Mouse (Mus musculus) embryo, embryonic 10.5 days (tissue): ENCODE results near the gene Adcy1.

Source experiments
- DNase-seq: peaks from one replicate; pipeline ENCODE4 v3.0.0-alpha.2; 2015; ENCODE audit warnings: low spot score

The Adcy1 gene

GRCm38 (mm10) chr11:7136246-7136855 lies 73.1 kb downstream of the Adcy1 start:
- no peak for DNase-seq

GRCm38 (mm10) chr11:7138370-7138769 lies 75.1 kb downstream of the Adcy1 start:
- no peak for DNase-seq

- DNase-seq, result peak; percentile 76
Measured at GRCm38 (mm10) chr11:7140449-7140848, 77.2 kb downstream of the Adcy1 start.

GRCm38 (mm10) chr11:7142725-7143124 lies 79.4 kb downstream of the Adcy1 start:
- DNase-seq, result peak; percentile 58

- peak; percentile 31 for DNase-seq
Measured at GRCm38 (mm10) chr11:7144369-7144768, 81.1 kb downstream of the Adcy1 start.

- no peak for DNase-seq
Measured at GRCm38 (mm10) chr11:7145221-7145620, 81.9 kb downstream of the Adcy1 start.

- no peak for DNase-seq
Measured at GRCm38 (mm10) chr11:7147536-7147935, 84.2 kb downstream of the Adcy1 start.

- no peak for DNase-seq
Measured at GRCm38 (mm10) chr11:7147945-7148344, 84.7 kb downstream of the Adcy1 start.

GRCm38 (mm10) chr11:7149471-7149870 lies 86.2 kb downstream of the Adcy1 start:
- no peak for DNase-seq

GRCm38 (mm10) chr11:7150511-7150910 lies 87.2 kb downstream of the Adcy1 start:
- DNase-seq, result no peak

GRCm38 (mm10) chr11:7152371-7152770 lies 89.1 kb downstream of the Adcy1 start:
- DNase-seq, result no peak

GRCm38 (mm10) chr11:7153081-7153480 lies 89.8 kb downstream of the Adcy1 start:
- no peak for DNase-seq

- DNase-seq, result no peak
Measured at GRCm38 (mm10) chr11:7156427-7156826, 93.1 kb downstream of the Adcy1 start.

GRCm38 (mm10) chr11:7158196-7158595 lies 94.9 kb downstream of the Adcy1 start:
- DNase-seq, result no peak

- no peak for DNase-seq
Measured at GRCm38 (mm10) chr11:7160146-7160545, 96.9 kb downstream of the Adcy1 start.

GRCm38 (mm10) chr11:7160637-7161101 lies 97.4 kb downstream of the Adcy1 start:
- peak; percentile 31 for DNase-seq

GRCm38 (mm10) chr11:7161502-7162174 lies 98.3 kb downstream of the Adcy1 start:
- peak; percentile 79 for DNase-seq

GRCm38 (mm10) chr11:7164416-7164815 lies 101.1 kb downstream of the Adcy1 start:
- no peak for DNase-seq

GRCm38 (mm10) chr11:7169645-7170044 lies 106.4 kb downstream of the Adcy1 start:
- no peak for DNase-seq

- DNase-seq, result no peak
Measured at GRCm38 (mm10) chr11:7173664-7174063, 110.4 kb downstream of the Adcy1 start.

- DNase-seq, result no peak
Measured at GRCm38 (mm10) chr11:7178724-7179123, 115.4 kb downstream of the Adcy1 start.

- DNase-seq, result no peak
Measured at GRCm38 (mm10) chr11:7179276-7179675, 116.0 kb downstream of the Adcy1 start.

- DNase-seq, result peak; percentile 53
Measured at GRCm38 (mm10) chr11:7182409-7183042, 119.2 kb downstream of the Adcy1 start.
